Mouse (Mus musculus) heart, embryonic 14.5 days (tissue): ENCODE measurements around the gene Glra4. TPM values are rescaled to one million over a fixed set of nuclear protein-coding genes. Genes with fewer than 3 reads are reported as not detected.

Experiments used
- ATAC-seq: fragments of 200-750 bp; cut with Nextera tagmentation; 2 replicates; pipeline ENCODE4 v1.8.0; 2017; ENCODE audit warnings: low read depth, moderate TSS enrichment; ENCODE audit not compliant: insufficient number of reproducible peaks, insufficient read depth, low FRiP score
- H3K27ac ChIP-seq, 2 experiments: fragments of 200-500 bp in 1 of 2; fragments of 300-500 bp in 1 of 2; sonication (generic) in 1 of 2; replicated peaks in 1 of 2; 2 replicates each; pipeline ENCODE4 v1.5.1; 2012 to 2014; ENCODE audit warnings: low read depth in 2 of 2, low read length in 2 of 2, control low read depth in 1 of 2, mild to moderate bottlenecking in 1 of 2, mixed read lengths in 1 of 2; ENCODE audit not compliant: control insufficient read depth in 1 of 2, insufficient read depth in 1 of 2
- H3K27me3 ChIP-seq: fragments of 300-500 bp; sonication (generic); 2 replicates; pipeline ENCODE4 v1.6.1; 2014; ENCODE audit warnings: mild to moderate bottlenecking, low read length, control low read depth; ENCODE audit not compliant: control insufficient read depth, insufficient read depth
- H3K36me3 ChIP-seq: fragments of 300-500 bp; sonication (generic); 2 replicates; pipeline ENCODE4 v1.6.1; 2014; ENCODE audit warnings: mild to moderate bottlenecking, control low read depth, low read length, mixed read lengths; ENCODE audit not compliant: control insufficient read depth, insufficient read depth
- H3K4me1 ChIP-seq, 2 experiments: fragments of 200-500 bp in 1 of 2; fragments of 300-500 bp in 1 of 2; sonication (generic) in 1 of 2; 2 replicates each; pipeline ENCODE4 v1.6.1; 2012 to 2014; ENCODE audit warnings: low read length in 2 of 2, control low read depth in 1 of 2, mixed read lengths in 1 of 2; ENCODE audit not compliant: control insufficient read depth in 2 of 2, insufficient read depth in 2 of 2
- H3K4me2 ChIP-seq: fragments of 300-500 bp; sonication (generic); 2 replicates; pipeline ENCODE4 v1.6.1; 2014; ENCODE audit warnings: mild to moderate bottlenecking, low read length
- H3K4me3 ChIP-seq, 2 experiments: fragments of 200-500 bp in 1 of 2; fragments of 300-500 bp in 1 of 2; sonication (generic) in 1 of 2; 2 replicates each; pipeline ENCODE4 v1.5.1; 2012 to 2014; ENCODE audit warnings: low read length in 2 of 2, mild to moderate bottlenecking in 2 of 2, control low read depth in 1 of 2, low read depth in 1 of 2, moderate library complexity in 1 of 2; ENCODE audit not compliant: control insufficient read depth in 1 of 2, insufficient read depth in 1 of 2
- H3K9ac ChIP-seq: fragments of 300-500 bp; sonication (generic); 2 replicates; pipeline ENCODE4 v1.6.1; 2014; ENCODE audit warnings: mild to moderate bottlenecking, low read length
- H3K9me3 ChIP-seq: fragments of 300-500 bp; sonication (generic); 2 replicates; pipeline ENCODE4 v1.6.1; 2016; ENCODE audit warnings: low read length, control low read depth; ENCODE audit not compliant: control insufficient read depth
- WGBS: fragments of 180-500 bp; shearing (Covaris S2); extraction: QIAGEN DNeasy Blood & Tissue Kit; methylation state at CpG from one replicate; pipeline ENCODE4 v1.1.7; 2014; 5-methylcytosine and 5-hydroxymethylcytosine counted together
- polyA plus RNA-seq: library from polyadenylated mRNA; unstranded; fragments of >200 nt; fragmentation: Nextera tagmentation; extraction: Ambion mirVana; gene quantifications from 2 replicates; pipeline ENCODE4 v1.2.1, GENCODE M21; 2014

Glra4 gene
- polyA plus RNA-seq: 0.12 and 0.15 TPM in 2 replicates

DNA sequence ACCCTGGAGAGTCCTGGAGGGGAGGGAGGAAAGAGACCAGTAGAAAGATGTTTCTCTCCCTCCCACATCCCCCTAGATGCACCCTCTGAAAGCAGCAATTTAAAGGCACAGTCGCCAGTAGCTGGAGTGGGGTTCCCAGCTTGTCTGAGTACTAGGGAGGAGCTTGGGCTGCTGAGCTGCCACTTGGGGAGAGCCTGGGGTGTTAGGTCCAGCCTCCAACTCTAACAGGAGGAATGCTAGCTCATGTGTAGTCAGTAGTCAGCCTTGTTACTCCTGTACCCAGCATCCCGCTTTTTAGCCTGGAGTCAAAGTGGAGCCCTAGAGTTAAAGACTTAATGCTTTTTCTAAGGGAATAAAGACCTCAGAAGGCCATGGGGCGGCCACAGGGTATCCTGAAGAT, at the start of gene Glra4:
Glra4 (minus strand) TSS at position 101 of the 400 bp plus-strand sequence.
- Histone ChIP-seq H3K4me3 (no peak within 1 kb of the TSS), H3K27ac (no peak within 1 kb of the TSS), H3K4me1 (no peaks in the 10 kb centered on the region), H3K36me3 (0 out of 2 replicates have a peak, but pooled peaks cover 6% of the 10 kb centered on the region), H3K27me3 (no peaks in the 10 kb centered on the region), H3K4me2 (no peak within 1 kb of the TSS), H3K9me3 (no peaks in the 10 kb centered on the region), H3K9ac (no peak within 1 kb of the TSS)
- 55% methylated on average over 3 of the region's 3 CpGs for WGBS
- no peak for ATAC-seq

DNA sequence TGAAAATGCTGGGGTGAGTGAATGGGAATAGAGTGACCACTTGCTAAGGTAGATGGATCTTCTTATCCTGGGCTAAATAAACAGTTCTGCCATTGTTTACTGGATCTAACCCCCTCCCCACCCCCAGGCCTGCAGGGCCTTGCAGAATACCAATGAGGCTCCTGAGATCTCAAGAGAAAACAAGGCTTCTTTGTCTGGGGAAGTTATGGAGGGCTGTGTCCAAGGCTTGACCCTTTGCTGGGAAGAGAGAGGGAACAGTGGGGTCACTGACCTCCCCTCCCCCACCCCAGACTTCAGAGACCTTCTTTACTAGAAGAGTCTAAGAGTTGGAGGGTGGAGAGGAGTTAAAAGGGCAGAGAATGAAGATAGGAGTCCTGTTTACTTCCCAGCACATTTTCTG, 48.7 kb upstream of the Glra4 start:
- no peaks in the 10 kb centered on the region for H3K9me3 ChIP-seq
- ATAC-seq: no peak
- no peak overlapping the region for H3K27ac ChIP-seq
- H3K9ac ChIP-seq: no peak overlapping the region
- no peaks in the 10 kb centered on the region for H3K36me3 ChIP-seq
- no peaks in the 10 kb centered on the region for H3K27me3 ChIP-seq
- H3K4me2 ChIP-seq: no peak overlapping the region
- no peak overlapping the region for H3K4me3 ChIP-seq
- no peaks in the 10 kb centered on the region for H3K4me1 ChIP-seq

DNA sequence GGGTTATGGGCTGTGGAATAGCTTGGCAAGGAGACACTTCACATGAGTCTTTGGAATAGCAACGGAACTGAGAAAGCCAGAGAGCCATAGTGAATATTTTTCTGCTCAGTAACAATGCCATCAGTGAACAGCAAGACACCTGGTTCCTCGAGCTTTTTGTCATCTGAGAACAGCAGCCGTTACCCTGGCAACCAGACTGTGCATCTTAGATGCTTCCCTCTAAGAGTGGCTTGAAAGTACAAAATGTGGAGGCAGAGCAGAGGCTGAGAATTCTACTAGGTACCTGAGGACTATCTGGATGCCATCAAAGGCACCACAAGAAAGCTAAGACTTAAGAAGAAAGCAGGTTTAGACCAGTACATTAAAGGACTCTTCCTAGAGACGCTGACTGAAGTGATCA, 45.1 kb upstream of the Glra4 start:
- H3K36me3 ChIP-seq: no peaks in the 10 kb centered on the region
- 69% methylated on average over 4 of the region's 4 CpGs for WGBS
- no peaks in the 10 kb centered on the region for H3K27me3 ChIP-seq
- no peaks in the 10 kb centered on the region for H3K9me3 ChIP-seq
- no peak for ATAC-seq
- H3K27ac ChIP-seq: no peak overlapping the region
- H3K4me2 ChIP-seq: no peak overlapping the region
- H3K9ac ChIP-seq: no peak overlapping the region
- H3K4me1 ChIP-seq: no peaks in the 10 kb centered on the region
- no peak overlapping the region for H3K4me3 ChIP-seq

DNA sequence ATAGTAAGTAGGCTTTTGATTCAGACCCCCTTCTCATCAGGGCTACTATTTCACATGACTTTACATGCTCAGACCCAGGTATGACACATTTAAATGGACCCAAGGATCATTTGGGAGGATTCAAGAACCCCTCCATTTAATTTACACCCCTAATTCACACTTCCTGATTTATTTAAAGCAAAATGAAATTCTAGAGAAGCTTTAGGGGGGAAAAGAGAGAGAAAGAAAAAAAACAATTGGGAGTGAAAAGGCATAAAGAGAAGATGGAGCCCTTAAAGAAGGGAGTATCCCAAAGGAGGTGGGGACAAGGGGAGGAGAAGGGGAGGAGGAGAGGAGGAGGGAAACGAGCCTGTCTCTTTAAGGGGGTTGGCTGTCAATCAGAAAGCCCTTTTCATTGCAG, 42.4 kb upstream of the Glra4 start, which contains the start of gene Plp1:
Plp1 (plus strand) TSS at position 301 of the 400 bp plus-strand sequence.
- no peak for ATAC-seq
- Histone ChIP-seq H3K9me3 (no peaks in the 10 kb centered on the region), H3K4me2 (no peak within 1 kb of the TSS), H3K9ac (no peak within 1 kb of the TSS), H3K27ac (no peak within 1 kb of the TSS), H3K27me3 (no peaks in the 10 kb centered on the region), H3K36me3 (no peaks in the 10 kb centered on the region), H3K4me1 (no peaks in the 10 kb centered on the region), H3K4me3 (no peak within 1 kb of the TSS)
- WGBS: 56% methylated on average over 1 of the region's 1 CpGs

DNA sequence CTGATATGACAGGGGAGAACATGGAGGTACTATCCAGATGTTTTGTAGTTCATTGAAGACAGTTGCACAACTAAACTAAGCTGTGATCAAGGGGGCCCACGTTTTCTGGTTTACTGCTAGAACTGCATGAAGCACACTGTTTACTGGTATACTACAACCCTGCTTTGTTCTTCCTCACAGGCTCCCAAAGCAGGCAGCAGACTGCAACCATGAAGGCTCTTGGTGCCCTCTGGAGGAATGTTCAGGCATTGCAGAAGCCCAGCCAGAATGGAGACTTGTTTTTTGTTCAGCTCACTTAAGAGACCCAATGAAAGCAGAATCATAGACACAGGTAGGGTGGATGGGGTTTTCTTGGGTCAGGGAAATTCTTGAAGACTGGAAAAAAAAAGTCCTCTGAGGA, 40.3 kb upstream of the Glra4 start:
- Histone ChIP-seq H3K36me3 (no peaks in the 10 kb centered on the region), H3K27me3 (no peaks in the 10 kb centered on the region), H3K4me3 (no peak overlapping the region), H3K4me2 (no peak overlapping the region), H3K9ac (no peak overlapping the region), H3K27ac (no peak overlapping the region), H3K9me3 (no peaks in the 10 kb centered on the region), H3K4me1 (no peaks in the 10 kb centered on the region)
- WGBS: 17% methylated on average over 1 of the region's 1 CpGs
- no peak for ATAC-seq

DNA sequence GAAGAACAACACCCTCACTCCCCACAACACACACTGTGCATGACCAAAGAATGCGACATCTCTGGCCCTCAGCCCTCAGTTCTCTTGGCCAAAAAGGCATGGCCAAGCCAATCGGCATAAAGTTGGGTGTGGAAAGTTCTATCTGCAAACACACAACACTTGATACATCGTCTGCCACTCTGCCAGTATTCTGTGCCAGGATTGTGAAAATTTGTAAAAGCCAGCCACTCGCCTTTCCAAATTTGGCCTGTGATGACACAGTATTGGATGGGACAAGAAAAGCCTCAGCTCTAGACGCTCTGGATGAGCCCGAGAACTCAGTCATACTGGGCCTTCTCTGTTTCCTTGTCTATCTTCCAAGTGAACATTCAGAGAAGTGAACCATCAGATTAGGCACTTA, 39.8 kb upstream of the Glra4 start:
- no peaks in the 10 kb centered on the region for H3K27me3 ChIP-seq
- no peak overlapping the region for H3K9ac ChIP-seq
- no peak overlapping the region for H3K4me2 ChIP-seq
- ATAC-seq: no peak
- H3K27ac ChIP-seq: no peak overlapping the region
- no peaks in the 10 kb centered on the region for H3K9me3 ChIP-seq
- H3K4me3 ChIP-seq: no peak overlapping the region
- no peaks in the 10 kb centered on the region for H3K36me3 ChIP-seq
- H3K4me1 ChIP-seq: no peaks in the 10 kb centered on the region
- 79% methylated on average over 6 of the region's 6 CpGs for WGBS

DNA sequence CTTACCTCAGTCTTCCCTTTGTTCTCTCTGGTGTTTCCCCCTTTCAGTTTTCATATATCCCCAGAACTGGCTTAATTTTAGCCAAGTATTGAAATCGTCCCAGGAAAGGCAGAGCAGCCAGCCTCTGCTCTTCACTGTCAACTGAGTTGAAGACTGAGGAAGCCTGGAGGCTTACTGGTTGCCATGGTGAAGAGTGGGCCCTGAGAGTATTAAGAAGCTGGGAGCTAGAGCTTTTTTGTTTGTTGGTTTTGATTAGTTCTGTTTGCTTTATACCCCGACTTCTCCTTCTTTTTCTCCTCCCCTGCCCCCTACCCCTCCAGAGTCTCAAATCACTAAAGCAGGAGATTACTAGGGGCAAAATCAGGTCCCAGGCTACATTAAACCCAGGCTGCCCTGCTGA, 17.3 kb upstream of the Glra4 start:
- Histone ChIP-seq H3K9me3 (no peaks in the 10 kb centered on the region), H3K36me3 (no peaks in the 10 kb centered on the region; the same call in 1 of the 2 replicates), H3K27ac (no peak overlapping the region), H3K9ac (no peak overlapping the region), H3K4me3 (no peak overlapping the region), H3K27me3 (no peaks in the 10 kb centered on the region), H3K4me1 (no peaks in the 10 kb centered on the region), H3K4me2 (no peak overlapping the region)
- ATAC-seq: no peak
- 46% methylated on average over 2 of the region's 2 CpGs for WGBS

DNA sequence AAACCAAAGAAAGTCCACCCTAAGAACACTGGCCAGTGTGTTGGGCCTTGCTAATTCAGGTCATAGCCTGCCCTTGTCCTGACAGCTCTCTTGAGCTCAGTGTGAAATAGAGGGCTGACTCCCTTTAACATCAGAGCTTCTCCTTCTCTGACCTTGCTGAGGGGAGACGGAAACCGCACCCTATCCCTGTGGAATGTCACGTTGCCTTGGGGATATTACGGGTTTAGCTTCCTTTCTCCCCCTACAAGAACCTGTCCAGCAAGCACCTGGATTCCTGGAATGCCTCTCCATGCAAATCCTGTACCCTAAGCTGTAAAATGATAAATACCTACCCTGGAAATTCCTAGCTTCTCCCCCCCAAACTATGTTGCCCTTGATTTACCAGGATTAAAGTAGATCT, 9.5 kb upstream of the Glra4 start:
- 47% methylated on average over 4 of the region's 4 CpGs for WGBS
- H3K4me1 ChIP-seq: no peaks in the 10 kb centered on the region
- no peaks in the 10 kb centered on the region for H3K27me3 ChIP-seq
- no peak overlapping the region for H3K27ac ChIP-seq
- H3K36me3 ChIP-seq: peaks cover 11% of the 10 kb centered on the region; the same call in 1 of the 2 replicates
- no peaks in the 10 kb centered on the region for H3K9me3 ChIP-seq
- no peak overlapping the region for H3K9ac ChIP-seq
- H3K4me3 ChIP-seq: no peak overlapping the region
- no peak overlapping the region for H3K4me2 ChIP-seq
- no peak for ATAC-seq
